Mouse (Mus musculus): ENCODE results near the gene Gm42420.

- TF ChIP-seq MAX (IDR thresholded peaks at IDR 0.05; ENCODE audit: low read length) (no peak), JUN (IDR thresholded peaks at IDR 0.05; ENCODE audit: insufficient read depth, low read depth, low read length) (no peak), ZNF384 (IDR thresholded peaks at IDR 0.05; ENCODE audit: low read depth, low read length) (peak; percentile 56), USF2 (conservative IDR thresholded peaks at IDR 0.05; ENCODE audit: low read depth, low read length) (no peak), POLR2A (IDR thresholded peaks at IDR 0.05; ENCODE audit: low read depth, low read length) (no peak), POLR2AphosphoS2 (IDR thresholded peaks at IDR 0.05; ENCODE audit: low read depth, low read length) (no peak), RAD21 (IDR thresholded peaks at IDR 0.05; ENCODE audit: low read depth, low read length) (peak; percentile 96), UBTF (IDR thresholded peaks at IDR 0.05; ENCODE audit: low read depth, low read length) (no peak), CTCF (conservative IDR thresholded peaks at IDR 0.05 in 1 of 2, IDR thresholded peaks at IDR 0.05 in 1 of 2; ENCODE audit: low read depth in 2 of 2, low read length in 2 of 2) (peak; percentile 79 to 98)
These were observed 18.0 kb upstream of the Gm42420 start for GRCm38 (mm10) chr6:39567528-39567927.
